Mouse (Mus musculus) liver, postnatal 0 days (tissue): Measurements from ENCODE around the gene Ghrl. TPM values are rescaled to one million over a fixed set of nuclear protein-coding genes. Genes with fewer than 3 reads are reported as not detected.

ENCODE experiments used
- ATAC-seq: fragments of 200-750 bp; cut with Nextera tagmentation; 2 replicates; pipeline ENCODE4 v1.8.0; 2017; ENCODE audit warnings: mild to moderate bottlenecking, moderate library complexity
- DNase-seq: peaks from one replicate; pipeline ENCODE4 v3.0.0-alpha.2; 2016
- H3K27ac ChIP-seq: fragments of 300-500 bp; sonication (generic); 2 replicates; pipeline ENCODE4 v1.5.1; 2014; ENCODE audit warnings: antibody characterized with exemption, moderate library complexity, mild to moderate bottlenecking, low read depth
- H3K27me3 ChIP-seq: fragments of 300-500 bp; sonication (generic); 2 replicates; pipeline ENCODE4 v1.6.1; 2014; ENCODE audit warnings: low read length, control low read depth, mixed read lengths; ENCODE audit not compliant: insufficient read depth
- H3K36me3 ChIP-seq: fragments of 300-500 bp; sonication (generic); replicated peaks from 2 replicates; pipeline ENCODE4 v1.6.1; 2014; ENCODE audit warnings: mild to moderate bottlenecking, control low read depth, low read length, moderate library complexity, mixed read lengths; ENCODE audit not compliant: insufficient read depth
- H3K4me1 ChIP-seq: fragments of 300-500 bp; sonication (generic); 2 replicates; pipeline ENCODE4 v1.6.1; 2014; ENCODE audit warnings: antibody characterized with exemption, mild to moderate bottlenecking, control low read depth; ENCODE audit not compliant: insufficient read depth
- H3K4me2 ChIP-seq: fragments of 300-500 bp; sonication (generic); 2 replicates; pipeline ENCODE4 v1.6.1; 2014; ENCODE audit warnings: low read depth, mild to moderate bottlenecking, low read length, moderate library complexity, mixed read lengths
- H3K4me3 ChIP-seq: fragments of 300-500 bp; sonication (generic); 2 replicates; pipeline ENCODE4 v1.5.1; 2014; ENCODE audit warnings: low read depth, low read length
- H3K9ac ChIP-seq: fragments of 300-500 bp; sonication (generic); replicated peaks from 2 replicates; pipeline ENCODE4 v1.6.1; 2014; ENCODE audit warnings: mild to moderate bottlenecking, moderate library complexity
- H3K9me3 ChIP-seq: fragments of 300-500 bp; sonication (generic); 2 replicates; pipeline ENCODE4 v1.6.1; 2016; ENCODE audit warnings: mild to moderate bottlenecking, control low read depth, low read length, mixed read lengths
- CTCF ChIP-seq: sonication (generic); IDR thresholded peaks from 2 replicates; pipeline ENCODE4 v1.5.1; 2016; ENCODE audit warnings: antibody characterized with exemption, low read depth
- EP300 ChIP-seq: IDR thresholded peaks from 2 replicates; pipeline ENCODE4 v1.6.1; 2016; ENCODE audit warnings: antibody characterized with exemption, low read depth, mild to moderate bottlenecking
- WGBS: fragments of 180-500 bp; shearing (Covaris S2); extraction: QIAGEN DNeasy Blood & Tissue Kit; methylation state at CpG from one replicate; pipeline ENCODE4 v1.1.7; 2014; ENCODE audit not compliant: insufficient replicate concordance; 5-methylcytosine and 5-hydroxymethylcytosine counted together
- polyA plus RNA-seq: library from polyadenylated mRNA; unstranded; fragments of >200 nt; fragmentation: Nextera tagmentation; extraction: Ambion mirVana; gene quantifications from 2 replicates; pipeline ENCODE4 v1.2.1, GENCODE M21; 2015

The Ghrl gene
- polyA plus RNA-seq, 1 experiment from 2014 or later = not detected

- ATAC-seq (no peak), DNase-seq (no peak)
- H3K9ac ChIP-seq = no peak overlapping the region
- TF ChIP-seq CTCF (no peak), EP300 (no peak)
- peaks cover 51% of the 10 kb centered on the region for H3K4me1 ChIP-seq
- WGBS = 56% methylated on average over 5 of the region's 5 CpGs
- no peaks in the 10 kb centered on the region for H3K9me3 ChIP-seq
- H3K36me3 ChIP-seq = peaks cover 11% of the 10 kb centered on the region; the same call in 1 of the 2 replicates
- H3K27me3 ChIP-seq = no peaks in the 10 kb centered on the region
- H3K4me2 ChIP-seq = peak overlapping the region; percentile 61
- no peak overlapping the region for H3K27ac ChIP-seq
- H3K4me3 ChIP-seq = no peak overlapping the region
Observed at GRCm38 (mm10) chr6:113693377-113693776, 26.3 kb downstream of the Ghrl start.

GRCm38 (mm10) chr6:113692661-113693133 lies 27.0 kb downstream of the Ghrl start:
- H3K9ac ChIP-seq = 0 out of 2 replicates have a peak overlapping the region, but pooled peaks have one; percentile 39
- H3K36me3 ChIP-seq = peaks cover 11% of the 10 kb centered on the region; the same call in 1 of the 2 replicates
- H3K4me3 ChIP-seq = 0 out of 2 replicates have a peak overlapping the region, but pooled peaks have one; percentile 5
- WGBS = 49% methylated on average over 5 of the region's 5 CpGs
- no peak for TF ChIP-seq CTCF
- TF ChIP-seq EP300 = no peak
- H3K9me3 ChIP-seq = no peaks in the 10 kb centered on the region
- no peaks in the 10 kb centered on the region for H3K27me3 ChIP-seq
- no peak for ATAC-seq
- no peak for DNase-seq
- H3K4me2 ChIP-seq = peak overlapping the region; percentile 61
- H3K4me1 ChIP-seq = peaks cover 46% of the 10 kb centered on the region
- H3K27ac ChIP-seq = peak overlapping the region; percentile 52

GRCm38 (mm10) chr6:113691084-113691462 lies 28.6 kb downstream of the Ghrl start:
- WGBS = 32% methylated on average over 4 of the region's 4 CpGs
- H3K9me3 ChIP-seq = no peaks in the 10 kb centered on the region
- ATAC-seq (0 out of 2 replicates have a peak, but pooled peaks have one; percentile 2), DNase-seq (no peak)
- TF ChIP-seq CTCF = no peak
- no peak for TF ChIP-seq EP300
- peak overlapping the region; percentile 37 for H3K4me3 ChIP-seq
- H3K36me3 ChIP-seq = peaks cover 18% of the 10 kb centered on the region; the same call in 1 of the 2 replicates
- H3K4me1 ChIP-seq = peaks cover 44% of the 10 kb centered on the region
- peak overlapping the region; percentile 87 for H3K27ac ChIP-seq
- H3K27me3 ChIP-seq = no peaks in the 10 kb centered on the region
- H3K9ac ChIP-seq = peak overlapping the region; percentile 42
- peak overlapping the region; percentile 61 for H3K4me2 ChIP-seq

- DNase-seq = peak; percentile 89
Observed at GRCm38 (mm10) chr6:113690400-113691083, 29.1 kb downstream of the Ghrl start.

GRCm38 (mm10) chr6:113690008-113690399 lies 29.7 kb downstream of the Ghrl start:
- H3K36me3 ChIP-seq = peaks cover 20% of the 10 kb centered on the region; the same call in 1 of the 2 replicates
- H3K9ac ChIP-seq = no peak overlapping the region
- H3K9me3 ChIP-seq = no peaks in the 10 kb centered on the region
- 59% methylated on average over 7 of the region's 7 CpGs for WGBS
- H3K4me3 ChIP-seq = no peak overlapping the region
- H3K4me1 ChIP-seq = peaks cover 34% of the 10 kb centered on the region
- ATAC-seq = peak; percentile 20
- peak overlapping the region; percentile 87 for H3K27ac ChIP-seq
- TF ChIP-seq EP300 = no peak
- TF ChIP-seq CTCF = no peak
- H3K4me2 ChIP-seq = peak overlapping the region; percentile 61
- peak; percentile 28 for DNase-seq
- H3K27me3 ChIP-seq = no peaks in the 10 kb centered on the region

More at GRCm38 (mm10) chr6:113690400-113691083, 29.1 kb downstream of the Ghrl start:
- Histone ChIP-seq H3K4me3 (peak overlapping the region; percentile 37), H3K27me3 (no peaks in the 10 kb centered on the region), H3K4me1 (peaks cover 39% of the 10 kb centered on the region), H3K27ac (peak overlapping the region; percentile 87), H3K9me3 (no peaks in the 10 kb centered on the region), H3K36me3 (peaks cover 18% of the 10 kb centered on the region; the same call in 1 of the 2 replicates), H3K4me2 (peak overlapping the region; percentile 61), H3K9ac (peak overlapping the region; percentile 42)
- WGBS = 8% methylated on average over 14 of the region's 14 CpGs
- peak; percentile 92 for ATAC-seq
- peak; percentile 92 for TF ChIP-seq EP300
- TF ChIP-seq CTCF = no peak

GRCm38 (mm10) chr6:113686551-113687125 lies 33.0 kb downstream of the Ghrl start:
- Histone ChIP-seq H3K9ac (no peak overlapping the region), H3K4me2 (no peak overlapping the region), H3K27ac (no peak overlapping the region), H3K36me3 (peaks cover 15% of the 10 kb centered on the region; the same call in 1 of the 2 replicates), H3K4me1 (peaks cover 23% of the 10 kb centered on the region), H3K27me3 (no peaks in the 10 kb centered on the region), H3K4me3 (no peak overlapping the region), H3K9me3 (no peaks in the 10 kb centered on the region)
- no peak for DNase-seq
- ATAC-seq = no peak
- WGBS = 84% methylated on average over 8 of the region's 8 CpGs
- TF ChIP-seq CTCF = no peak
- TF ChIP-seq EP300 = no peak
